Mouse (Mus musculus) limb, embryonic 14.5 days (tissue): ENCODE measurements around the gene Rasgrp3. TPM values are rescaled to one million over a fixed set of nuclear protein-coding genes. Genes with fewer than 3 reads are reported as not detected.

Source experiments
- ATAC-seq: fragments of 200-750 bp; cut with Nextera tagmentation; 2 replicates; pipeline ENCODE4 v1.8.0; 2017; ENCODE audit warnings: low read depth, moderate number of reproducible peaks, moderate TSS enrichment; ENCODE audit not compliant: low FRiP score
- DNase-seq: peaks from one replicate; pipeline ENCODE4 v3.0.0-alpha.2; 2015; ENCODE audit warnings: low spot score
- H3K27ac ChIP-seq: fragments of 300-500 bp; sonication (generic); replicated peaks from 2 replicates; pipeline ENCODE4 v1.5.1; 2014; ENCODE audit warnings: low read depth, mild to moderate bottlenecking, low read length, moderate library complexity, mixed read lengths
- H3K27me3 ChIP-seq: fragments of 300-500 bp; sonication (generic); 2 replicates; pipeline ENCODE4 v1.6.1; 2014; ENCODE audit warnings: low read length, mixed read lengths; ENCODE audit not compliant: control insufficient read depth, insufficient read depth
- H3K36me3 ChIP-seq: fragments of 300-500 bp; sonication (generic); 2 replicates; pipeline ENCODE4 v1.6.1; 2014; ENCODE audit warnings: mild to moderate bottlenecking, low read length, moderate library complexity, mixed read lengths; ENCODE audit not compliant: control insufficient read depth, insufficient read depth
- H3K4me1 ChIP-seq: fragments of 300-500 bp; sonication (generic); 2 replicates; pipeline ENCODE4 v1.6.1; 2014; ENCODE audit warnings: antibody characterized with exemption, low read length, mixed read lengths; ENCODE audit not compliant: control insufficient read depth, insufficient read depth
- H3K4me2 ChIP-seq: fragments of 300-500 bp; sonication (generic); replicated peaks from 2 replicates; pipeline ENCODE4 v1.6.1; 2014; ENCODE audit warnings: low read depth, mild to moderate bottlenecking, low read length, moderate library complexity; ENCODE audit not compliant: severe bottlenecking
- H3K4me3 ChIP-seq: fragments of 300-500 bp; sonication (generic); replicated peaks from 2 replicates; pipeline ENCODE4 v1.5.1; 2014; ENCODE audit warnings: low read length
- H3K9ac ChIP-seq: fragments of 300-500 bp; sonication (generic); 2 replicates; pipeline ENCODE4 v1.6.1; 2014; ENCODE audit warnings: mild to moderate bottlenecking, low read depth, low read length, moderate library complexity; ENCODE audit not compliant: severe bottlenecking
- H3K9me3 ChIP-seq: fragments of 300-500 bp; sonication (generic); 2 replicates; pipeline ENCODE4 v1.6.1; 2016; ENCODE audit warnings: low read length; ENCODE audit not compliant: control insufficient read depth
- POLR2A ChIP-seq: fragments of 200-500 bp; IDR thresholded peaks from 2 replicates; pipeline ENCODE4 v1.8.0; 2012; ENCODE audit warnings: inconsistent platforms, mild to moderate bottlenecking, moderate library complexity, borderline replicate concordance; ENCODE audit not compliant: insufficient read depth, insufficient read length; ENCODE audit errors: extremely low read depth
- WGBS: fragments of 180-500 bp; shearing (Covaris S2); extraction: QIAGEN DNeasy Blood & Tissue Kit; methylation state at CpG from one replicate; pipeline ENCODE4 v1.1.7; 2014; 5-methylcytosine and 5-hydroxymethylcytosine counted together
- polyA plus RNA-seq, 2 experiments: library from polyadenylated mRNA; depleted of rRNA in 1 of 2; stranded (reverse) in 1 of 2; unstranded in 1 of 2; fragments of >200 nt; fragmentation: Nextera tagmentation in 1 of 2; extraction: Ambion mirVana in 1 of 2; gene quantifications; 2 replicates each; pipeline versions ENCODE4 v1.2.1 to v1.2.3; 2012 to 2014

The Rasgrp3 gene
- polyA plus RNA-seq, 2 experiments, result 9.3 to 13.9 TPM

GRCm38 (mm10) chr17:75538431-75538830 lies 102.7 kb downstream of the Rasgrp3 start:
- H3K4me2 ChIP-seq, result no peak overlapping the region
- no peak for ATAC-seq
- no peak overlapping the region for H3K27ac ChIP-seq
- WGBS, result 91% methylated on average over 12 of the region's 12 CpGs
- H3K27me3 ChIP-seq, result no peaks in the 10 kb centered on the region
- no peak overlapping the region for H3K9ac ChIP-seq
- no peak for TF ChIP-seq POLR2A
- H3K36me3 ChIP-seq, result peaks cover 47% of the 10 kb centered on the region
- H3K4me1 ChIP-seq, result no peaks in the 10 kb centered on the region
- DNase-seq, result no peak
- no peaks in the 10 kb centered on the region for H3K9me3 ChIP-seq
- no peak overlapping the region for H3K4me3 ChIP-seq

- Histone ChIP-seq H3K27me3 (no peaks in the 10 kb centered on the region), H3K4me3 (no peak overlapping the region), H3K27ac (no peak overlapping the region), H3K9ac (no peak overlapping the region), H3K4me2 (no peak overlapping the region), H3K4me1 (no peaks in the 10 kb centered on the region), H3K9me3 (no peaks in the 10 kb centered on the region), H3K36me3 (peaks cover 53% of the 10 kb centered on the region)
- no peak for ATAC-seq
- 86% methylated on average over 6 of the region's 6 CpGs for WGBS
- no peak for DNase-seq
- TF ChIP-seq POLR2A, result no peak
Measured at GRCm38 (mm10) chr17:75539130-75539529, 103.4 kb downstream of the Rasgrp3 start.

GRCm38 (mm10) chr17:75539841-75540240 lies 104.1 kb downstream of the Rasgrp3 start:
- no peak overlapping the region for H3K27ac ChIP-seq
- H3K9ac ChIP-seq, result no peak overlapping the region
- no peaks in the 10 kb centered on the region for H3K4me1 ChIP-seq
- no peak for DNase-seq
- peaks cover 60% of the 10 kb centered on the region for H3K36me3 ChIP-seq
- no peaks in the 10 kb centered on the region for H3K9me3 ChIP-seq
- H3K4me3 ChIP-seq, result no peak overlapping the region
- no peak for ATAC-seq
- no peak for TF ChIP-seq POLR2A
- H3K27me3 ChIP-seq, result no peaks in the 10 kb centered on the region
- WGBS, result 77% methylated on average over 5 of the region's 5 CpGs
- H3K4me2 ChIP-seq, result no peak overlapping the region

GRCm38 (mm10) chr17:75543434-75543833 lies 107.7 kb downstream of the Rasgrp3 start:
- DNase-seq, result no peak
- no peak overlapping the region for H3K4me3 ChIP-seq

GRCm38 (mm10) chr17:75544262-75544661 lies 108.6 kb downstream of the Rasgrp3 start:
- WGBS, result 89% methylated on average over 7 of the region's 7 CpGs
- Histone ChIP-seq H3K27me3 (no peaks in the 10 kb centered on the region), H3K9ac (no peak overlapping the region), H3K4me2 (no peak overlapping the region), H3K4me1 (no peaks in the 10 kb centered on the region), H3K9me3 (no peaks in the 10 kb centered on the region), H3K4me3 (no peak overlapping the region), H3K27ac (no peak overlapping the region), H3K36me3 (peaks cover 60% of the 10 kb centered on the region)
- DNase-seq (no peak), ATAC-seq (no peak)
- TF ChIP-seq POLR2A, result no peak

More at GRCm38 (mm10) chr17:75543434-75543833, 107.7 kb downstream of the Rasgrp3 start:
- TF ChIP-seq POLR2A, result no peak
- no peaks in the 10 kb centered on the region for H3K9me3 ChIP-seq
- no peaks in the 10 kb centered on the region for H3K27me3 ChIP-seq
- no peak overlapping the region for H3K9ac ChIP-seq
- no peak for ATAC-seq
- no peak overlapping the region for H3K4me2 ChIP-seq
- no peak overlapping the region for H3K27ac ChIP-seq
- peaks cover 66% of the 10 kb centered on the region for H3K36me3 ChIP-seq
- H3K4me1 ChIP-seq, result no peaks in the 10 kb centered on the region
- WGBS, result 85% methylated on average over 7 of the region's 7 CpGs
